Mouse (Mus musculus) kidney, postnatal 36 days (tissue): ENCODE results near the gene Nos3.
A peak's percentile ranks its signal among the peaks of the same experiment; 100 is the strongest.

Experiments
- DNase-seq, 2 experiments: peaks; one replicate each; pipeline ENCODE4 v3.0.0; 2021 to 2022; ENCODE audit warnings: mixed read lengths in 2 of 2

Nos3 gene

GRCm38 (mm10) chr5:24400362-24400761 is 35.8 kb downstream of the Nos3 start:
- no peak for DNase-seq

GRCm38 (mm10) chr5:24400911-24401605 is 36.4 kb downstream of the Nos3 start:
- no peak for DNase-seq

GRCm38 (mm10) chr5:24401969-24402368 is 37.4 kb downstream of the Nos3 start:
- DNase-seq = no peak

- DNase-seq = no peak
Observed at GRCm38 (mm10) chr5:24404594-24405360, 40.2 kb downstream of the Nos3 start.

- no peak for DNase-seq
Observed at GRCm38 (mm10) chr5:24405389-24405876, 40.8 kb downstream of the Nos3 start.

- peak in 1 of 2 experiments; percentile 61 for DNase-seq
Observed at GRCm38 (mm10) chr5:24408651-24409050, 44.0 kb downstream of the Nos3 start.

- DNase-seq = no peak
Observed at GRCm38 (mm10) chr5:24409466-24409865, 44.9 kb downstream of the Nos3 start.

GRCm38 (mm10) chr5:24412063-24412462 is 47.5 kb downstream of the Nos3 start:
- no peak for DNase-seq

GRCm38 (mm10) chr5:24413042-24413693 is 48.6 kb downstream of the Nos3 start, which contains the start of gene Asic3:
Gene Asic3 (plus strand): TSS chr5:24413392.
- DNase-seq = peak; percentile 40 to 46

- peak in 1 of 2 experiments; percentile 32 for DNase-seq
Observed at GRCm38 (mm10) chr5:24413938-24414337, 49.3 kb downstream of the Nos3 start.

- peak; percentile 78 to 81 for DNase-seq
Observed at GRCm38 (mm10) chr5:24416222-24416736, 51.7 kb downstream of the Nos3 start.

GRCm38 (mm10) chr5:24417587-24417986 is 53.0 kb downstream of the Nos3 start:
- no peak for DNase-seq

- DNase-seq = no peak
Observed at GRCm38 (mm10) chr5:24420381-24420780, 55.8 kb downstream of the Nos3 start.

GRCm38 (mm10) chr5:24423129-24424003 is 58.8 kb downstream of the Nos3 start, which contains the start of the genes Cdk5 and Slc4a2:
Gene Cdk5 (minus strand): TSS chr5:24423530.
Gene Slc4a2 (plus strand): TSS chr5:24423837.
- DNase-seq = peak; percentile 99 to 100

GRCm38 (mm10) chr5:24424004-24424781 is 59.6 kb downstream of the Nos3 start:
- peak in 1 of 2 experiments; percentile 50 for DNase-seq

- DNase-seq = peak; percentile 87 to 95
Observed at GRCm38 (mm10) chr5:24424861-24425411, 60.3 kb downstream of the Nos3 start.

- DNase-seq = peak; percentile 43 to 68
Observed at GRCm38 (mm10) chr5:24425421-24426036, 60.9 kb downstream of the Nos3 start.

GRCm38 (mm10) chr5:24426037-24426432 is 61.4 kb downstream of the Nos3 start:
- DNase-seq = no peak

GRCm38 (mm10) chr5:24426556-24427284 is 62.1 kb downstream of the Nos3 start:
- DNase-seq = no peak

GRCm38 (mm10) chr5:24427285-24427633 is 62.6 kb downstream of the Nos3 start:
- no peak for DNase-seq
